Mouse (Mus musculus): ENCODE data around the gene B3galt6.

- no peak for TF ChIP-seq CTCF (IDR thresholded peaks at IDR 0.05; ENCODE audit: extremely low read depth, insufficient read depth, insufficient read length, insufficient replicate concordance)
- TF ChIP-seq POLR2A (IDR thresholded peaks at IDR 0.05; ENCODE audit: low read depth, low read length), result no peak
These were observed 15.9 kb upstream of the B3galt6 start for GRCm38 (mm10) chr4:156008369-156008768.
